Mouse (Mus musculus) neural tube, embryonic 15.5 days (tissue): ENCODE measurements around the gene Serpina16. TPM values are rescaled to one million over a fixed set of nuclear protein-coding genes. Genes with fewer than 3 reads are reported as not detected.

Source experiments
- ATAC-seq: fragments of 200-750 bp; cut with Nextera tagmentation; 2 replicates; pipeline ENCODE4 v1.8.0; 2017; ENCODE audit warnings: mild to moderate bottlenecking, moderate TSS enrichment, moderate library complexity; ENCODE audit not compliant: low FRiP score
- H3K27ac ChIP-seq: fragments of 300-500 bp; sonication (generic); replicated peaks from 2 replicates; pipeline ENCODE4 v1.5.1; 2015; ENCODE audit warnings: mild to moderate bottlenecking, inconsistent platforms
- H3K27me3 ChIP-seq: fragments of 300-500 bp; sonication (generic); replicated peaks from 2 replicates; pipeline ENCODE4 v1.6.1; 2015; ENCODE audit warnings: inconsistent platforms
- H3K36me3 ChIP-seq: fragments of 300-500 bp; sonication (generic); 2 replicates; pipeline ENCODE4 v1.6.1; 2015; ENCODE audit warnings: inconsistent platforms
- H3K4me1 ChIP-seq: fragments of 300-500 bp; sonication (generic); 2 replicates; pipeline ENCODE4 v1.6.1; 2015; ENCODE audit warnings: inconsistent platforms
- H3K4me2 ChIP-seq: fragments of 300-500 bp; sonication (generic); 2 replicates; pipeline ENCODE4 v1.6.1; 2015; ENCODE audit warnings: inconsistent platforms, mild to moderate bottlenecking, moderate library complexity
- H3K4me3 ChIP-seq: fragments of 300-500 bp; sonication (generic); replicated peaks from 2 replicates; pipeline ENCODE4 v1.5.1; 2015; ENCODE audit warnings: mild to moderate bottlenecking, inconsistent platforms
- H3K9ac ChIP-seq: fragments of 300-500 bp; sonication (generic); replicated peaks from 2 replicates; pipeline ENCODE4 v1.6.1; 2015; ENCODE audit warnings: mild to moderate bottlenecking, inconsistent platforms
- H3K9me3 ChIP-seq: fragments of 300-500 bp; sonication (generic); replicated peaks from 2 replicates; pipeline ENCODE4 v1.6.1; 2016; ENCODE audit warnings: inconsistent platforms
- WGBS: fragments of 180-500 bp; shearing (Covaris S2); methylation state at CpG from one replicate; pipeline ENCODE4 v1.1.7; 2015; ENCODE audit warnings: mixed read lengths; 5-methylcytosine and 5-hydroxymethylcytosine counted together
- polyA plus RNA-seq: library from polyadenylated mRNA; unstranded; fragments of >200 nt; fragmentation: Nextera tagmentation; extraction: Ambion mirVana; gene quantifications from 2 replicates; pipeline ENCODE4 v1.2.1, GENCODE M21; 2015

Serpina16 gene
- 0.09 TPM in 1 of 2 replicates, not detected in the other for polyA plus RNA-seq

DNA sequence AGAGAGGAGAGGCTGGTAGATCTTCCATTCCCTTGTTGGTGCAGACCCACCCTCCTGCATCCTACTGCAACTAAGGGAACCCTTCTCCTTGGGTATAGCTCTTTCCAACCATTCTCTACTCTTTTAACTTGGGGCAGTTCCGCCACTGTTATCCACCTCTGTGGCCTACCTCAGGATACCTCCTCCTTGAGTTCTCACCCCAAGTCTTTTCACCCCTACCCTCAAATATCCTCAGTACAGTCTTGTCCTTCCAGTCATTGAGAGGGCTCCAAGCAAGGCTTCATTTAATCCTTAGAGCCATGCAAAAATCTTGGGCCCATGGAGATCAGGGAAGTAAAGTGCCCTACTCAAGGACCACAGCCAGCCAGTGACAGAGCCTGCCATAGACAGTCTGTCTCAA is at the start of gene Serpina16:
Gene Serpina16 (minus strand): TSS at position 101 of the 400 bp plus-strand sequence.
- Histone ChIP-seq H3K9me3 (no peaks in the 10 kb centered on the region), H3K27me3 (no peaks in the 10 kb centered on the region), H3K27ac (no peak within 1 kb of the TSS), H3K4me1 (no peaks in the 10 kb centered on the region), H3K4me3 (no peak within 1 kb of the TSS), H3K36me3 (no peaks in the 10 kb centered on the region), H3K9ac (no peak within 1 kb of the TSS), H3K4me2 (no peak within 1 kb of the TSS)
- 97% methylated on average over 1 of the region's 1 CpGs for WGBS
- ATAC-seq = no peak

DNA sequence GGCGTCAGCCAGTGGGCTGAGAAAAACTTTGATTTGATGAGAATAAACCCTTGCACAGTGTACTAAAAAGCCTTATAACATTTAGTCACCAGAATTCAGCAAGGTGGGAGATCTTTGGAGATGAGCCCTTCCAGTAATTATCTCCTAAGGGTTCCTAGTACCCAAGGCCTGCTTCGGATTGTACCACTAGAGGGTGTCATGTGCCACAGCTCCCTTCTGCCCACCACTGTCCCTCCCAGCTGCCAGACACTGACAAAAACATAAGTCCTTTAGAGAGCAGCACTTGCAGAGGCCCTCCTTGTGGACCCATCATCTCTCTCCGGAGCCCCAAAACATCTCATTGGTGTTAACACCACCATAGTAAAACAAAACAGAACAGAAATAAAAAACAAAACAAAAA is 35.6 kb upstream of the Serpina16 start:
- Histone ChIP-seq H3K4me1 (no peaks in the 10 kb centered on the region), H3K27ac (no peak overlapping the region), H3K27me3 (no peaks in the 10 kb centered on the region), H3K9me3 (no peaks in the 10 kb centered on the region), H3K4me2 (no peak overlapping the region), H3K4me3 (no peak overlapping the region), H3K36me3 (no peaks in the 10 kb centered on the region), H3K9ac (no peak overlapping the region)
- no peak for ATAC-seq
- WGBS = 81% methylated on average over 3 of the region's 3 CpGs

DNA sequence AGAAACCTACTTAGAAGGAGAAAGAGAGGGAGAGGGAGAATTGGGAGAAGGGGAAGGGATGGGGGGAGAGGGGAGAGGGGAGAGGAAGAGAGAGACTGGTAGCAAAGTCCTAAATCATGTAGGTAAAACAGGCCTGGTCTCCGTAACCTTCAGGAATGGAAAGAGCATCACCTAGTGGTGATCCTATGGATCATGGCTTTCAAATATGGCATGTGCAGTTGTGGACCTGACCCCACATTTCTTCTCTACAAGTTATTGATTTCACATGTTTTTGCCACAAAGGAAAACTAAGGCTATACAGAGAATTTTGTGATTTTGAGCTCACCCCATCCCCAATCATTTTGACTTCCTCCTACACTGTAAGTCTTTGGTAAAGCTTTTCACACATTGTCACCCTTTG is 34.5 kb upstream of the Serpina16 start:
- Histone ChIP-seq H3K9me3 (no peaks in the 10 kb centered on the region), H3K4me1 (no peaks in the 10 kb centered on the region), H3K4me3 (no peak overlapping the region), H3K9ac (no peak overlapping the region), H3K4me2 (no peak overlapping the region), H3K27me3 (no peaks in the 10 kb centered on the region), H3K27ac (no peak overlapping the region), H3K36me3 (no peaks in the 10 kb centered on the region)
- ATAC-seq = no peak
- WGBS = 67% methylated on average over 1 of the region's 1 CpGs

DNA sequence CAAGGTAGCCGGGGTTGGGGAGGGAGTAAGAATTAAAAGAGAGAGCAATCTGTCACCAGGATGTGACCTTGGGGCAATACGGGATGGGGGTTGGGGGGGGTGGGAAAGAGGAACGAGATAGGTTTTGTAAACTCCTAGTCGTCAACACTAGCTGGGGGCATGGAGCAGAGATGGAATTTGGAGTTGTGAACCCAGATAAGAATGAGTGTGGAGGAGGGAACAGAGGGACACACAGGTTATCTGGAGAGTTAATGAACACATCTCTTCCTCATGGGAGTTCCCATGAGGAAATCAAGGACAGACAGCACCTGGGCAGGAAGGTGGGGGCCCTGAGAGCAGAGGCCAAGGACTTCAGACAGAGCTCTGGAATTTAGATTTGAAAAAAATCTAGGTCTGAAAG is 30.2 kb upstream of the Serpina16 start:
- WGBS = 90% methylated on average over 4 of the region's 4 CpGs
- ATAC-seq = no peak
- H3K9ac ChIP-seq = no peak overlapping the region
- H3K27me3 ChIP-seq = no peaks in the 10 kb centered on the region
- H3K27ac ChIP-seq = no peak overlapping the region
- H3K4me2 ChIP-seq = no peak overlapping the region
- H3K4me1 ChIP-seq = no peaks in the 10 kb centered on the region
- no peaks in the 10 kb centered on the region for H3K9me3 ChIP-seq
- no peaks in the 10 kb centered on the region for H3K36me3 ChIP-seq
- no peak overlapping the region for H3K4me3 ChIP-seq

DNA sequence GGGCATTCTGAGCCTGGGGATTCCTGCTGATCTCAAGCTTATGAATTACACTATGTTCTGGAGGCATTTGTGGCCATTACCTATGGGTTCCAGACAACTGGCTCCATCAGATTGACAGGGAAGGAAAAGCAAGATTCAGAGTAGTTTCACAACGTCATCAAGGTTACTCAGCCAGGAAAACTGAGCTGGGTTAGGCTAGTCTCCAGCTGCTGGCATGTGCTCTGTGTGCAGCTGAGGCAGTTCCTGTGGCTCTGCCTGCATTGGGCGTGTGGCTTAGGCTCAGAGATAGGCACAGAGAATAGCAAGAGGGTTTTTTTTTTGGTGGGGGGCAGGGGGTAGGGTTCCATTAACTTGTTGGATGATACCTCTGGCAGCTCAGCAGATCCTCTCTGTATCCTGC is 29.6 kb upstream of the Serpina16 start:
- Histone ChIP-seq H3K4me2 (no peak overlapping the region), H3K36me3 (no peaks in the 10 kb centered on the region), H3K27me3 (no peaks in the 10 kb centered on the region), H3K4me3 (no peak overlapping the region), H3K27ac (no peak overlapping the region), H3K9me3 (no peaks in the 10 kb centered on the region), H3K4me1 (no peaks in the 10 kb centered on the region), H3K9ac (no peak overlapping the region)
- no peak for ATAC-seq
- 65% methylated on average over 2 of the region's 2 CpGs for WGBS

DNA sequence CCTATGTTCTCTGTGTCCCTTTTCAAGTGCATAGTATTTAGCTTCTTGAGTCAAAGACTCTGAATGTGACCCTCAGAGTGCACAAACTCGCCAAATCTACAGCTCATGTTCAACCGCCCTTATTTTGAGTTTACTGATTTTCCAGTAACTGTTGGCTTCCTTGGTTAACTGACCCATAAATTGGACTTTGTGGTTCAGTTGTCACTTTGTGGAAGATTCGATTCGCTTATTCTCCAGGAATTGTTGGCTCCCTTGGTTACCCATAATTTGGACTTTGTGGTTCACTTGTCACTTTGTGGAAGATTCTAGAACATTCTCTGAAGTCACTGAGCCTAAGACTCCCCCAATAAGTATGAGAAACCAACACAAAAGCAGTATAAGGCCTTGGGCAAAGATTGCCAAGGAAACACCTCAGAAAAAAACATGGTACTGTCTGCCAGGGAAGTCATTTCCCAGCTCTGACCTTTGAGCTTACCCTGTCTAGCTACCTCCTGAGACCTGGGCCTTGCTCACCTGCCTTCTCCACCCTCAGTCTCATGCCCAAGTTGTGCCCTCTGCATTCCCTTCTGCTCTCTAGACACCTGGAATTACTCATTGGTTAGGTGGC is 24.3 kb upstream of the Serpina16 start:
- Histone ChIP-seq H3K4me2 (no peak overlapping the region), H3K4me3 (no peak overlapping the region), H3K9me3 (no peaks in the 10 kb centered on the region), H3K36me3 (no peaks in the 10 kb centered on the region), H3K27ac (no peak overlapping the region), H3K9ac (no peak overlapping the region), H3K27me3 (no peaks in the 10 kb centered on the region), H3K4me1 (no peaks in the 10 kb centered on the region)
- no peak for ATAC-seq
- WGBS = 84% methylated on average over 4 of the region's 4 CpGs

DNA sequence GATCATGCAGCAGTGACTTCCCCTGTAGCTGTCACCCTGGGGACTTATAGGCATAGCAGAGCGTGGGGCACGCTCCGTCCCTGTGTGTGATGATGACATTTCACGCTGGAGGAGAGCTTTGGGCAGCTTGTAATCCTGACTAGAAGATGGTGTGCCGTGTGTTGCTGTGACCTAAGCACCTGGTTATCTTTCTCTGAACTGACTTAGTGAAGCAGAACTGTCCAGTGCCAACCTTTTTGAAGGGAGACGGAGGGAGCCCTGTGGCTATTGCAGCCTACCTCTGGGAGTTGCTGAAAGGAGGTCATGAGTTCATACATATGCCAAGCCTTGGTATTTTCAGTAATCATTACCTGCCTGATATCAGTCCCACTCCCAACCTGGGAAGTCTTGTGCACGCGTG is 19.5 kb upstream of the Serpina16 start, which contains the start of gene Serpina1f:
Gene Serpina1f (minus strand): TSS at position 101 of the 400 bp plus-strand sequence.
- H3K9me3 ChIP-seq = no peaks in the 10 kb centered on the region
- no peaks in the 10 kb centered on the region for H3K27me3 ChIP-seq
- no peak within 1 kb of the TSS for H3K4me3 ChIP-seq
- no peak within 1 kb of the TSS for H3K4me2 ChIP-seq
- H3K36me3 ChIP-seq = no peaks in the 10 kb centered on the region
- 91% methylated on average over 8 of the region's 8 CpGs for WGBS
- H3K4me1 ChIP-seq = no peaks in the 10 kb centered on the region
- ATAC-seq = no peak
- no peak within 1 kb of the TSS for H3K9ac ChIP-seq
- H3K27ac ChIP-seq = no peak within 1 kb of the TSS

DNA sequence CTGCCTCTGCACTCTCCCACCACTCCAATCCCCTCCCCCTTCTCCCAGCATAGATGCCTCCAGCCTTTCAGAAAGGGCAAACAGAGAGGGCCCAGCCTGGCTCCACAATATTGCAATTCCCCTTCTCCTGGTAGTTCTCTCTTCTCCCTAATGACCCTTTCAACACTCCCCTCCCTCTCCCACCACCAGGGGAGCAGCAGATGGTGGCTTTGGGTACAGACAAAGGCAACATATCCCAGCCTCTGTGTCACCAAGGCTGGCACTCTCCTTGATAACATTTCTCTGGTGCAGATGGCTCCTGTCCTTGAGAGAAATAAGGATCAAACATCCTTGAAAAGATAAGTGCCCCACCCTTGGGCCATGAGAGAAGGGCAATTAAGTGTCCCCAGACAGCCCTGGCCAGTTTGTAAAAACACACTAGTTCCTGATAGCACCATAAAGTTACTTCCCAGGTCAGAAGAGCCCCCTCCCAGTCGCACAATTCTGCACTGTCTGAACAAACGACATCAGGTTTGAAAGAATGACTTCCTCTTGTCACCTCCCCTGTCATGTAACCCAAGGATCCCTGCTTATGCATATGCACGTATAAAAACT is 12.4 kb upstream of the Serpina16 start:
- ATAC-seq = no peak
- 19% methylated on average over 3 of the region's 3 CpGs for WGBS
- Histone ChIP-seq H3K4me3 (no peak overlapping the region), H3K4me2 (no peak overlapping the region), H3K27ac (no peak overlapping the region), H3K4me1 (no peaks in the 10 kb centered on the region), H3K27me3 (no peaks in the 10 kb centered on the region), H3K9me3 (no peaks in the 10 kb centered on the region), H3K9ac (no peak overlapping the region), H3K36me3 (no peaks in the 10 kb centered on the region)

DNA sequence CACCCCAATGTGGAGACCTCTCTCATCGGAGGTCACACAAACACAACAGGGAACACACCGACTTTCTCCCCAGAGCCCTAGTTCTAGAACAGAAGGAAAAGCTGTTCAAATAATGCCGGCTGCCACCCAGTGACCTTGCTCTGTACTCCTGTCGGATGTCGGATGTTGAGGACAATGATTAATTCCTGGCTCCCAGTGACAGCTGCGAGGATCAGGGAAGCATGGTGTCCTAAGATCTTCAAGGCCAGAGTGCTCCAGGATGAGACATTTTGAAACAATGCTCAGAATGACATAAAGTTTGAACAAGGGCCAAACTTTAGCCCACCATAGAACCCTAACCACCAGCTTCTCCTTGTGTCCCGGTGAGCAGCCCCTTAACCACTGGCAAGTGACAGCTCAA is 11.1 kb upstream of the Serpina16 start:
- Histone ChIP-seq H3K36me3 (no peaks in the 10 kb centered on the region), H3K27ac (no peak overlapping the region), H3K4me3 (no peak overlapping the region), H3K9ac (no peak overlapping the region), H3K4me2 (no peak overlapping the region), H3K27me3 (no peaks in the 10 kb centered on the region), H3K4me1 (no peaks in the 10 kb centered on the region), H3K9me3 (no peaks in the 10 kb centered on the region)
- 72% methylated on average over 7 of the region's 7 CpGs for WGBS
- ATAC-seq = no peak

DNA sequence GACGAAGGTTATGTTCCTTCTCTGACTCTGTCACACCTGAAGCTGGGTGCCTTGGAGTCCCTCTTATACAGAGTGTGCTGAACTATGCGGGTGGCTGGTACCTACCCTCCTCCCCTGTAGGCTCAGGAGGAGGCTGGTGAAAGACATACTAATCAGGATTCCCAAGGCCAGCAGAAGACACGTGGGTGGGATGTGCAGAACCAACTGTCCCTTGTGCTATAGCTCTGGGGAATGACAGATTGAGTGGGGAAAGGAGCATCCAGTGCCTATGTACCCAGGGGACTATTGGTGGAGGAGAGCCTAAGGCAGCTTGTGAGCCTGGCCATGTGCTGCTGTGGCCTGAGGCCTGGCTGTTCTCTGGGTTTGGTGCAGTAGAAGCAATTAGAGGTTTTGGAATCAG is 10.1 kb upstream of the Serpina16 start:
- H3K4me3 ChIP-seq = no peak overlapping the region
- no peak for ATAC-seq
- WGBS = 85% methylated on average over 3 of the region's 3 CpGs
- H3K9me3 ChIP-seq = no peaks in the 10 kb centered on the region
- no peaks in the 10 kb centered on the region for H3K36me3 ChIP-seq
- H3K27ac ChIP-seq = no peak overlapping the region
- no peak overlapping the region for H3K4me2 ChIP-seq
- no peaks in the 10 kb centered on the region for H3K4me1 ChIP-seq
- no peak overlapping the region for H3K9ac ChIP-seq
- H3K27me3 ChIP-seq = no peaks in the 10 kb centered on the region

DNA sequence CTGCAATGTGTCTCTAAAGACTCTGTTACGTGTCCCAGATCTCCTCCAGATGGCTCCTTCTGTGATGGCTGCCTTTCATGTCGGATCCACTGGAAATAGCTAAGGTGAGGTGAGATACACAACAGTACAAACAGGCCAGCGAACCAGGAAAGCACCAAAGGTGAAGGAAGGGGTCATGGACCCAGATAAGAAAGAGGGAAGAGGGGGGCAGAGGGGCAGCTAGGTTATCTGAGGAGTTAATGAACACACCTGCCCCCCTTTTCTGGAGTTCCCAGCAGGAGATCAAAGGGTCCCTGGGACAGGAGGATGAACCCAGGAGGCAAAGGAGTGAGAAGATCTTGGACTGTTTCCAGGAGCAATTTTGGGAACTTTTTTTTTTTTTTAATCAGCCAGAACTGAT is 9.4 kb upstream of the Serpina16 start:
- ATAC-seq = no peak
- 89% methylated on average over 3 of the region's 3 CpGs for WGBS
- H3K27me3 ChIP-seq = no peaks in the 10 kb centered on the region

DNA sequence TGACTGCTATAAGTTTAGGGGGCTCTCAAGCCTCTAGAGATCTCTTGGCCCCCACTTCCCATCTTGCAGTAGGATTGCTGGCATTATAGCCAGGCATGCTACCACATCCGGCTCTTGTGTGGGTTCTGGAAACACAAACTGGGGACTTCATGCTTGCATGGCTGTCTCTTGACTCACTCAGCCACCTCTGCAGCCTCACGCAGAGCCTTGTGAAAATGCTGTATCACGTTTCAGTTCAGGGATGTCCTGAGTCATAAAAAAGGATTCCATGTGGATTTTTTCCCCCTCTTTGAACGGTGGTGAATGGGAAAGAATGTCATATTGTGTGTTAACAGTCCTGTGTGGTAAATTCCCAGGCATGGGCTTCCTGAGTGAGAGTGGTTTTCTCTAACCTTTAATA is 7.8 kb upstream of the Serpina16 start:
- WGBS = 61% methylated on average over 4 of the region's 4 CpGs
- H3K36me3 ChIP-seq = no peaks in the 10 kb centered on the region
- H3K9me3 ChIP-seq = no peaks in the 10 kb centered on the region
- no peak overlapping the region for H3K4me2 ChIP-seq
- H3K27me3 ChIP-seq = no peaks in the 10 kb centered on the region
- no peak overlapping the region for H3K27ac ChIP-seq
- no peak for ATAC-seq
- H3K4me1 ChIP-seq = no peaks in the 10 kb centered on the region
- no peak overlapping the region for H3K4me3 ChIP-seq
- no peak overlapping the region for H3K9ac ChIP-seq

More for the DNA sequence above, 9.4 kb upstream of the Serpina16 start:
- Histone ChIP-seq H3K4me3 (no peak overlapping the region), H3K36me3 (no peaks in the 10 kb centered on the region), H3K27ac (no peak overlapping the region), H3K4me2 (no peak overlapping the region), H3K4me1 (no peaks in the 10 kb centered on the region), H3K9ac (no peak overlapping the region), H3K9me3 (no peaks in the 10 kb centered on the region)
